Mouse (Mus musculus): ENCODE results near the gene Cited2. TPM values are rescaled to one million over a fixed set of nuclear protein-coding genes. Genes with fewer than 3 reads are reported as not detected.

Cited2 gene
- total RNA-seq (2017), result 46.3 and 63.8 TPM in 2 replicates

DNA sequence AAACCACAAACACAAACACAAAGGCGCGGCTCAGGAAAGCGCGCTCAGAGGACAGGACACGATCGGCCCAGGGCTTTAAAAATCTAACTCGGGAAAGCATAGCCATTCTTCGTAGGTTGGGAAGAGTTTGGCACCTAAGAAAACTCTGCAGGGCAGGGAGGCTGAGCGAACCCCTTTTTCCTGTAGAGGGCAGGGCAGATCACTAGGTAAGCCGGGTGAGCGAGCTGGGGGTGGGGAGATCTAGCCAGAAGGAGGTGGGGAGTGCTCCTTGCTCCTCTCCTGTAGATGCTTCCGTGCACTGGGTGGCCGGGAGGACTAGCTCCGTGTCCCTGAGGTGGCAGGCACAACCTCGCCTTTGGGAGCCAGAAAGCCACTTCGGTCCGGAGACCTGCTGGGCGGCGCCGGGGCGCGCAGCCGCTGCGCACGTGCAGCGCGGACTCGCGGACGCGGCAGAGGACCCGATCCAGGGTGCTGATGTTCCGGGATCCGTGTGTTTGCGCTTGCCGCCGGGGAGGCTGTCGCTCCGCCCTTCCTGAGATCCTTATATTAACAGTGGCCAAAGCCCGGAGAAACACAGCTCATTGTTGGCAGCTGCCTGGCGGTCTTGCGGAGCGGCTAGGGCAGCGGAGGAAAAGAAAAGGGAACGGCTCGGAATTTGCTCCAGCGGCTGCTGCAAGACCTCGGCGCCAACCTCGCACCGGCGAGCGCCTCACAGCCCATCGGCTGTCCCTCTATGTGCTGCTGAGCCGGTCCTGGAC is at the start of gene Cited2:
TSS of gene Cited2 (plus strand) at position 566 of the 758 bp plus-strand sequence.
- ATAC-seq (ENCODE audit: extremely low read depth, insufficient number of reproducible peaks, low FRiP score, poor library complexity, severe bottlenecking), result peak; percentile 69

DNA sequence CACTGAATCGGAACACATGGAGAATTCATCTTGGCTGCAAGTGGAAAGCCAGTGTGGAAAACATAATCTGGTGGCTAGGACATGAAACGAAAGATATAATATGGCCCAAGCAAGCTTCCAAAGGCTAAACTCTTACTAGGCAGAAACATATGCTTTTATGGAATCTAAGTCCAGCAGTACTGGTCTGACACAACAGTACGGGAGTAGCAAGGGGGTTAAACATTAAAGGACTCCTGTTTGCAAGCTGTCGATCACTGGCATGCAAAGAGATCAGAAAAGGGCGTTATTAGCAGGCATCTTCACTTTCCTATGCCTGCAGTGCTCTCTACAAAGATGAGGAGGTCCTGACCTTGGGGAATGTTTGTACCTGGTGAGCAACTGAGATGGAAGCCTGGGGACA is 48.6 kb upstream of the Cited2 start:
- no peak for ATAC-seq (ENCODE audit: extremely low read depth, insufficient number of reproducible peaks, low FRiP score, poor library complexity, severe bottlenecking)

DNA sequence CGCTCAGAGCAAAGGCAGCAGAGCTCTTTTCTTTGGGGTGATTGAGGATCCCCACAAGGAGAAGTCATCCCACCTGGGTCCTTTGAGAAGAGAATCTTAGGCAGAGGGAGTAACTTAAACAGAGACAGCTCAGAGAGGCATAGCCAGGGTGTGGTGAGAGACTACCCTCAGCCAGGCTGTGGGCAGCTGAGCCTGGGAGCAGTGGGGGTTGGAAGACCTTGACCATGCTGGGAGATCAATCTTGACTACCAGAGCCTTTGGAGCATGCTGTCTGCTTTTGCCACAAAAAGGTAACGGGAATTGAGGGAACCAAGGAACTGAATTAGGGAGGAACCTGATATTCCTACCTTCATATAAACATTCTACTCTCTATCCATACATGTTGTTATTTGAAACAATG is 48.1 kb upstream of the Cited2 start:
- no peak for ATAC-seq (ENCODE audit: extremely low read depth, insufficient number of reproducible peaks, low FRiP score, poor library complexity, severe bottlenecking)

DNA sequence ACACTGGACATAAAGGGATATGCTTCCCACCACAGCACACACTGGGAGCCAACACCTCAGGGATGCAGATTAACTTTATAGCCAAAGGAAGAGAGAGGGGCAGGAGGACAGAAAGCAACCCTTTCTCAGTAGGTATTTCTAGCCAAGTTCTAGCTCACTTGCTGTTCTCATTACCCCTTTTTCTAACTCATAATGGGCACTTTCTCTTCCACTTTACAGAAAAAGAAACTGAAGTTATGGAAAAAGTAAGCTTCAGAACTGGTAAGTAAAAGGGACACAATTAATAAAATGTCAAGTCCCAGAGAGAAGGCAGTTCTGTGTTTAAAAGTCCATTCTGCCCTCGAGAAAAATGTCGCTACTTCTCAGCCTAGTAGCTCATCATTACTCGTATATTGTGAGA is 46.6 kb upstream of the Cited2 start:
- no peak for ATAC-seq (ENCODE audit: extremely low read depth, insufficient number of reproducible peaks, low FRiP score, poor library complexity, severe bottlenecking)

DNA sequence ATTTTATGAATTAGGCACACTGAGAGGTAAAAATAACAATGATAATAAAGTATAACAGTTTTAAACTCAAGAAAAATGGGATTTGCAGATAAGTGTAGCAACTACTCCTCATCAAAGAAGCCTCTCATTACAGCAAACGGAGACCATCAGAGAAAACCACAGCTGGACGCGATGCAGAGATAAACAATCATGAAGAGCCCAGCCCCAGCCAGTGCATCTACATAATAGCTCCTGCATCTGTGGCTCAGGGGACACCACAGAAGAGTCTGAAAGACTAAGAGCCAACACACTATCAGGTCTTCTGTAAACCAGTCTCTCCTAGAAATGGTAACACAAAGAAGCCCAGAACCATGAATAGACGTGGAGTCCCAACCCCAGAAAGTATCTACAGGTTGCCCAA is 45.7 kb upstream of the Cited2 start:
- no peak for ATAC-seq (ENCODE audit: extremely low read depth, insufficient number of reproducible peaks, low FRiP score, poor library complexity, severe bottlenecking)

DNA sequence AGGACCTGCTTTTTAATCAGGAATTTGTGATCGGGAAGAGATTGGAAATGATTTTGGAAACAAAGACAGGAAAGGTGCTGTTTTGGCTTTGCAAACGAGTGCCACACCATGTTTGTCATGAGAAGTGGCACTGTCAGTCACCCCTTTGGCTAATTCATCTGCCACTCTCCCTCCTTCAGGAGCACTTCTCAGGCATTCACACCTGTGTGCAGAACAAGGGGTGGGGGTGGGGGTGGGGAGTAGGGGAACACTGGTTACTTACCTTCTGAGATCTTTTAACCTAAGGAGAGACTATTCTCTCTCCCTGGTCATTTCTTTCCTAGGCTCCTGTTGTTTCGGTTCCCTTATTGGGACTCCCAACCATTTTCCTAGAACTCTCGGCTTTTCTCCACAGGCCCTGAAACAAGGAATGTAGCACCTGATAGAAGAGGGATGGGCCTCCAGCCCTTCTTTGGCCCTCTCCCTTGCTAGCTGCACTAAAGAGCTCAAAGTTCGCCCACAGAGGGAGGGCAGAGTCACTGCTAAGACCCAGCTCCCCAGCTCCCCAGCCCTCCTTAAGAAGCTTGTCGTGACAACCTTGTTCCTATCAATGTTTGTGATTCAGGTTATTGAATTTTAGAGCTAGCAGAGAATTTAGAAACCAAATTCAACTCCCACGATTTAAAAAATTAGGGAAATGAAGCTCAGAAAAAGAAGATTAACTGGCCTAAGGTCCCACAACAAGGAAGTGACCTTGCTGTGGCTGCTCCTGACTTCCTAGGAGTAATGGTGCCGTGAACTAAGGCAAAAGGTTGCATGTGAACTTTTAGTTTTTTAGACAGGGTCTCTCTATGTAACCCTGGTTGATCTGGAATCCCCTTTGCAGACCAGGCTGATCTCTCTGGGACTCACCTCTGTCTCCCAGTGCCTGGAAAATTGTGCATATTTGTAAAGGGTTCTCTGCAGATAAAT is 42.3 kb upstream of the Cited2 start:
- ATAC-seq (ENCODE audit: extremely low read depth, insufficient number of reproducible peaks, low FRiP score, poor library complexity, severe bottlenecking), result no peak

DNA sequence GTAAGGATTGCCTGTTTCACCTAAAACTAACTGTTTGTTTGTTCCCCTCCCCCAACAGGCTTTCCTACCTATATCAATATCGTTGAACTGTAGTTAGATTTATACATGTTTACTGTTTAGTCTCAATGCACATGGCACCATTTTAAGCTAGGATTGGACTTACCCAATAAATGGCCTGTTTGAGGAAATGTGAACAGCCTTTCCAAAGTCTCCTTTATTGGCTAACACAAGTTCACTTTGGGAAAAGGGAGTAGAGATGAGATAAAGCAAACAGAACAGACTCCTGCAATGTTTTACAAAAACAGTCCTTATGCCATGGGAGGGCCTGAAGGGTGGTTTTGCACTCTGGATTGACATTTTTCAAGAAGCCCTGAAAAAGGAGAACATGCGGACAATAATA is 41.6 kb upstream of the Cited2 start:
- no peak for ATAC-seq (ENCODE audit: extremely low read depth, insufficient number of reproducible peaks, low FRiP score, poor library complexity, severe bottlenecking)

DNA sequence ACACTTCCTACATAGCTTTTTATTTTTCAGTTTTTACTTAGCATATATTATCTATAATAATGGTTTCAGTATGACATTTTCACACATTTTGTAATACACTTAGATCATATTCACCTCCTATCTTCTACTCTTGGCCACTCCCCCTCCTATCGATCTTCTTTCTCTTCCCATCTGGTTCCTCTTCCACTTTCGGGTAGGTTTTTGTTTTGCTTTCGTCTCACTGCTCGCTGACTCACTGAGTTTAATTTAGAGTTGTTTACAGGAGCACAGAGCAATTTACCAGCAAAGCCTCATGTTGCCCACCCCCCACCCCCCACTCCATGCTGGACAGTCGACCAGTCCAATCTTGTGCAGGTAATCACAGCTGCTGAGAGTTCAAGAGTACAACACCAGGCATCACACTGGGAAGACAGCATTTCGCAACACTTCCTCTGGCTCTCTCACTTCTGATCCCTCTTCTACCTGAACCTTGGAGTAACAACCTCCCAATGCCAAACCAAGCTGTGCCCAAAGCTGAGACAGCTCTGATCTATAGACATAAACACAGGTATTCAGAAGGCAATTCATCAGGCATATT is 39.1 kb upstream of the Cited2 start:
- peak; percentile 97 for ATAC-seq (ENCODE audit: extremely low read depth, insufficient number of reproducible peaks, low FRiP score, poor library complexity, severe bottlenecking)

DNA sequence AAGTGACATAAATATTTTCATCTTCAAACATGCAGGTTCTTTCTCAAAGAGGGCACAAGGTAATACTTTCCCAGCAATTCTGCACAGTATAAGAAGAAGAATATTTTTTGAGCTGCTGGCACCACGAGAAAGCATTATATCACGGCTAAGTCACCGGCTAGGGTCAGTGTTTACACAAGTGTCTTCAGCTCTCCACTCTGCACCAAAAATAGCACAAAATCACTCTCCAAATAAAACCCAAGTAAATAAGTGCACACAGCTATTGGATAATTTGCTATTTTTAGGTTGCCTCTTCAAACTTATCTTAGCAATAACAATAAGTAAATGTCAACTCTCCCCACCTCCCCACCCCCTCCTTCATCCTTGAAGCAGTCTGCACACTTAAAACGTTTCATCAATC is 33.2 kb upstream of the Cited2 start:
- ATAC-seq (ENCODE audit: extremely low read depth, insufficient number of reproducible peaks, low FRiP score, poor library complexity, severe bottlenecking), result no peak

DNA sequence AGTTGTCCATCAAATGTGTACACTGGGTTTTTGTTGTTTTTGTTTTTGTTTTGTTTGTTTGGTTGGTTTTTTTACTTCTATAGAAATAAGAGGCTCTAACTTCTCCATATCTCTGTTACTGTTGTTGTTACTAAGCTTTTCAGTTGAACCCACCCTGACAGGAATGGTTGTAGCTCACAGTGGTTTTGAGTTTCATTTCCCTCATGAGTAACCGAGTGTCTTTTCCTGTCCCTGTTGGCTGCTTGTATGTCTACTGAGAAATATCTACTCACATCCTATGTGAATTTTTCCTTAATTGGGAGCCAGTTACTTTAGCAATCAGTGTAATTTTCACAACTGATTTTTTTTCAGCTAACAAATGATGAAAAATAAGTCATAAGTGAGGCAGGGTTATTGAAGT is 31.3 kb upstream of the Cited2 start:
- ATAC-seq (ENCODE audit: extremely low read depth, insufficient number of reproducible peaks, low FRiP score, poor library complexity, severe bottlenecking), result 0 out of 2 replicates have a peak, but pooled peaks have one; percentile 30

DNA sequence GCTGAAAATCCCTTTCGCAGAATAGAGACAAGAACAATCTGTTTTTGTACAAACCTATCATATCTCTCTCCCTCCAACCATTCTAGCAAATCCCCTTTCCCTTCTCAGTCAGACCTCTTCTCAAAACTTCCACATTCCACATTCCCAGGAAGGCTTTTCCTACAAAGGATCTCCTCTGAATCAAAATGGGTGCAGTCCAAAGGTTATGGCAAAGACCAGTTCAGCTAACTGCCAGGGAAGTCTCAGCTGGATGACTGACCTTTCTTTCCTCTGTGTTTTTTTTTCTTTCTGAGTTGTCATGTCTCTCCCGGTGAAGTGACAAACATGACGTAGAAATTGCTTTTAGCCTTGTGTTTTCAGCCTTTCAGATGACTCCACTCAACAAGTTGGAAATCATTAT is 27.2 kb upstream of the Cited2 start:
- no peak for ATAC-seq (ENCODE audit: extremely low read depth, insufficient number of reproducible peaks, low FRiP score, poor library complexity, severe bottlenecking)

DNA sequence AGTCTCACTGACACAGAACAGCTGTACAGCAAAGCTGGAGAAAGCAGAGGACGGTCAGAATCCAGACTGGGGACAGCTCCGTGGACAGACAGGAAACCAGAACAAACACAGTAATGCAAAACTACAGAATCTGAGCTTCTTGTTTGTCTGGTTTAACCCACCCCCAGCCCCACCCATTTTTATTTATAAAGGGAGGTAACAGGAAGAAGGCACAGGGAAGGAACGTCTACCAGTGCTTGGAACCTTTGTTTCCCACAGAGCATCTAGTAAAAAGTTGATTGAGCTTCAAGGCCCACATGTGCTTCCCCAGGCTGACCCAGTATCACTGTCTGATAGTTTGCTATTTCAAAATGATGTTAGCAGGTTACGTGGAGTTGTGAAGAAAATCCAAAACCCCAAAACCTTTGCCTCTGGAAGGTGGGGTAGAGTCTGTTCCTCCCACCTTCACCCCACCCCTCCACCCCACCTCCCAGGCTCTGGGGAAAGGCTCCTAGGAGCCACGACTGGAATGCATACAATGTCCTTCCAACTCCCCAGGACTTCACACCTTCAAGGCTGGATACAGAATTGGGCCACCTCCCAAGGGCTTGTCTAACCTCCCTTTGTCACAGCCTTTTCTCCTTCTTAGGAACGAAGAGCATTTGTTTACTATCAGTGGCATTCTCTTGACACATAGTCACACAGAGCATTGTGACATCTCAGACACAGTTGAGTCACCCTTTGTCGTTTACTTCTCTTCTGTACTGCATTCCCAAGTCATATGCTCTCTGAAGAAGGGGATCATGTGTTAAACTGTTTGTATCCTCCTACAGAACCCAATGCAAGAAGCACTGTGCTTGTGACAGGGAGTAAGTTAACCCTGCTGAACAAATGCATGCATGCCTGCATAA is 25.4 kb upstream of the Cited2 start:
- ATAC-seq (ENCODE audit: extremely low read depth, insufficient number of reproducible peaks, low FRiP score, poor library complexity, severe bottlenecking), result no peak

DNA sequence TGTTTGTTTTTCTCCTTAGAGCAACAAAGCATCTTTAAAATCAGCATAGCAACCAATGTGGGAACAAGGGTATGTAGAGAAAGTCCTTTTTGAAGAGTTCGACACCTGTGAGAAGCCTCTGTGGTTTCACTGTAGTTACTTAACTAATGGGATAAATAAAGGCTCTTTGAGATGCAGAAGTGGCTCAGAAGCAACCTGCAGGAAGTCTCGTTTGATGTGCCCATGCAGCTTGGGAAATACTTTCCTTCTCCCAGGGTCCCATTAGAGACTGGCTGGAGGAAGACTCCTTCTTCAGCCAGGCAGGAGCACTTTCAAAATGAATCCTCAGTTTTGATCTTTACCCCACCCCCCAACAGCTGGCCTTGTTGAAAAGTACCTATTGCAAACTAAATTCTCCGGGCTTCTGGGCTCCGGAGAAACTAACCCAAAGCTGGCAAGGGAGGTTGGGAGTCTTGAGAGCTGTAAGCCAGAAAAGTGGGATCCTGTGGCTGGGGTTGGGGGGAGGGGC is 17.5 kb upstream of the Cited2 start:
- no peak for ATAC-seq (ENCODE audit: extremely low read depth, insufficient number of reproducible peaks, low FRiP score, poor library complexity, severe bottlenecking)

DNA sequence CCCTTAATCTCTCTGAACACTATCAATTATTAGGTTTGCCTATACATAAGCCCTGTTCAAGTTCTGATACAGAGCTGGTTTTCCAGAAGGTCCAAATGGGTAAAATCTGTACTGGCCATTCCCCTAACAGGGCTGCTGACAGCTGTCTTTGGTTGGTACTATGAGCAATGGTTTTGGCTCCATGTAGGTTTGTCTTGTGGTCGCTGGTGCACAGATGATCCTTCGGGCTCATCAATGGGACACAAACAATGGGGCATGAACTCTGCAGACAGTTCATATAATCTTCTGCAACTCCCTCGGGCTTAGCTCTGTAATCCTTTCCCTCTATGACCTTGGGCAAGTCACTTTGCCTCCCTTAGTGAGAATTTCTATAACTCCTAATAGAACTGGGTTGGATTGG is 12.3 kb upstream of the Cited2 start:
- ATAC-seq (ENCODE audit: extremely low read depth, insufficient number of reproducible peaks, low FRiP score, poor library complexity, severe bottlenecking), result no peak

DNA sequence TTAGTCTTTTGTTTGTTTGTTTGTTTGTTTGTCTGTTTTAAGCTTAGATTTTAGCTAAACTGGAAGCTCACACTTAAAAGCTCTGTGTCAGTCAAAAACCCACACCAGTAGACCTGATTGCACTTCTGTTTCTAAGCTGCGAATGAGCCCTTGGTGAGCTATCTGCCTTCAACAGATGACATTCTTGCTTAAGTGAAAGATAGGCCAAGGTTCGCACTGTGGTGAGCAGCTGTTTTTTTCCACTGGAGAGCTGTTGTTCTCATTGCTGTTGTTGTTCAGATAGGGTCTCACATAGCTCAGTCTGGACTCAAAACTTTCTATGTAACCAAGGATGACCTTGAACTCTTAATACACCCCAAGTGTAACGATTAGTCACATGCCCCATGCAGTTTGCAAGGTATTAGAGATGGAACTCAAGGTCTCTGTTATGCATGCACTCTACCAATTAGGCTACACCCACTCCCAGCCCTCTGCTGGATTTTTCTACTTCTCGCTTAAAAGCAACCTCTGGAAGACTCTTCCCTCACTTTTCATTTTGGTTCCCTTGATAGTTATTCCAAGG is 3.9 kb upstream of the Cited2 start:
- ATAC-seq (ENCODE audit: extremely low read depth, insufficient number of reproducible peaks, low FRiP score, poor library complexity, severe bottlenecking), result no peak

DNA sequence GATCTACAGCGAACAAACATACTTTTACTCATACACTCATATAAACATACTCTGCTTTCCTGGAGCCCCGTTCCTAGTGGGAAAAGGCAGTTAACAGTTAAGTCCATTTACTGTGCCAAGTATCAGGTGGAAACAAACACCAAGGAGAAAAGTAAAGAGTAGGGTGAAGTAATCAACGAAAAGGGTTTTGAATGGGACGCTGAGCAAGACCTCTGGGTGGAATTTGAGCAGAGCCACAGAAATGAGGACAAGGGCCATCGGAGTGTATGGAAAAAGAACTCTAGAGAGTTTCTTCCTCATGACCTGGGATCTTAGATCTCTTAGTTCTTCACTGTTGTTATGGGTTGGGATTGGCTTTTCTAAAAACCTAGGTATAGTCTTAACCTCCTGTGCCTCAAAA is 3.4 kb upstream of the Cited2 start:
- no peak for ATAC-seq (ENCODE audit: extremely low read depth, insufficient number of reproducible peaks, low FRiP score, poor library complexity, severe bottlenecking)

DNA sequence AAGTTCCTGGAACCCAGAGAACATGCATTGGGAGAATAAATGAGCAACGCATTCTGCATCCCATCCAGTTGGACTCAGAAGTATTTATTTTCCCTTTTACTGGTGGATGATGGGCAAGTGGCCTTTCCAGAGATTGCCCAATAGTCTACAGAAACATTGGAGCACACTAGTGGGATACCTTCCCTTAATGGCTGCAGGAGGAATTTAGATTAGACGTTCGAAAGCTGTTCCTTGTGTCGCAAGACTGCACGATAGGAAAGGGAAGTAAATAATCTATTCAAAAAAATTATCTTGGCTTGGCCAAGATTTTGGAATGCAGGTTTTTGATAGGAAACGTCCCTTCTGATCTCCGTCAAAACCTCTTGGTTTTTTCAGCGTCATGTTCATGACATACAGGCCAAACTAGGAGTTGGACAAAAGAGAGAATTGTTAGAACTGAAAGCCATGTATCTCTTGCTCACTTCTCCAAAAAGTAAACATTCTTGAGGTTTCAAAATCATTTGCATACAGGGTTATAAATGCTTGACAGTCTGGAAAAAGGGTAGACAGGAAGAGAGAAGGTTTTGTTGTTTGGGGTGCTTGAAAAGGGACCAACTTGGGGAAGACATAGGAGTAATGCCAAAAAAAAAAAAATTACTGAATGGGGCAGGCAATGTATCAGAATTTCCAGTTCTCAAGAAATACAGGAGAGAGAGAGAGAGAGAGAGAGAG is 2.0 kb upstream of the Cited2 start:
- no peak for ATAC-seq (ENCODE audit: extremely low read depth, insufficient number of reproducible peaks, low FRiP score, poor library complexity, severe bottlenecking)

DNA sequence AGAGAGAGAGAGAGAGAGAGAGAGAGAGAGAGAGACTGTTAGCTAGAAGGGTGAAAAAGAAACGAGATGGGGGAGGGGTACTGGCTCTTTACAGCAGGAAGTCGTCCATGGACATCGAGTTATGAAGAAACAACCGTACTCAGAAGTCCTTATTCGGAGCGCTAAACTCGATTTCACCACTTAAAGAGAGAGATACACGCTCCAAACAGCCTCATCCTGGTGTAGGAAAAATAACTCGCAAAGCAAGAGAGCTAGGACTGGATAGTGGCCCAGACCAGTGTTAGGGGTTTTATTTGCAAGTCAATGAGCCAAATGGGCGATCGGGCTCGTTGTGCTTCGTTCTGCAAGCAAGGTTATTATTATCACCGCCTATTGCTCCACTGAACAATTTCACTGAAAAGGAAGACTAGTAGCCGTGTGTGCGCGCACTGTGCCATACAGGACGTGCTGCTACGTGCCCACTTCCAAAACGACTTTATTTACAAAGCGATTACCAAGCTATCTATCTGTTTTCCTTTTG is 1.4 kb upstream of the Cited2 start:
- no peak for ATAC-seq (ENCODE audit: extremely low read depth, insufficient number of reproducible peaks, low FRiP score, poor library complexity, severe bottlenecking)

Measured in neutrophil, adult 5-6 weeks (primary cell).